Mouse (Mus musculus): ENCODE data around the gene Jak1. TPM values are rescaled to one million over a fixed set of nuclear protein-coding genes. Genes with fewer than 3 reads are reported as not detected.

The Jak1 gene
- total RNA-seq, 1 experiment: 22.5 TPM

GRCm38 (mm10) chr4:101227398-101227797, 37.7 kb downstream of the Jak1 start:
- no peaks in the 10 kb centered on the region for H3K36me3 ChIP-seq (ENCODE audit: control insufficient read depth, insufficient read depth, low read length, poor library complexity, severe bottlenecking)
- H3K4me3 ChIP-seq (ENCODE audit: insufficient read depth in 1 of 2, low read depth in 1 of 2, low read length in 2 of 2, poor library complexity in 1 of 2, severe bottlenecking in 1 of 2): no peak overlapping the region
- H3K27ac ChIP-seq (ENCODE audit: insufficient read depth, low read depth, low read length, poor library complexity, severe bottlenecking): no peak overlapping the region
- no peak overlapping the region for H3K9ac ChIP-seq (ENCODE audit: insufficient read depth, low read depth, low read length, poor library complexity, severe bottlenecking)
- in situ Hi-C loops (cut with MboI; ENCODE audit: low sequenced_read_pairs in 2 of 2, unreplicated experiment in 2 of 2): no loop called here
- no peak for DNase-seq (ENCODE audit: low read depth, low spot score)
- no peak for TF ChIP-seq HCFC1 (IDR thresholded peaks at IDR 0.05; ENCODE audit: borderline replicate concordance, insufficient read depth, low read length)
- TF ChIP-seq CHD2 (IDR thresholded peaks at IDR 0.05; ENCODE audit: low read depth, low read length): no peak
- TF ChIP-seq ZNF384 (IDR thresholded peaks at IDR 0.05; ENCODE audit: low read depth, low read length): no peak
- TF ChIP-seq ZC3H11A (IDR thresholded peaks at IDR 0.05; ENCODE audit: borderline replicate concordance, low read depth, low read length): no peak
- TF ChIP-seq MAFK (IDR thresholded peaks at IDR 0.05; ENCODE audit: insufficient read depth, low read depth, low read length): no peak
- no peaks in the 10 kb centered on the region for H3K4me1 ChIP-seq (ENCODE audit: control insufficient read depth in 2 of 2, insufficient read depth in 2 of 2, low read length in 2 of 2, poor library complexity in 1 of 2)
- no peaks in the 10 kb centered on the region for H3K9me3 ChIP-seq (ENCODE audit: control insufficient read depth, insufficient read depth, low read depth, low read length)

DNA sequence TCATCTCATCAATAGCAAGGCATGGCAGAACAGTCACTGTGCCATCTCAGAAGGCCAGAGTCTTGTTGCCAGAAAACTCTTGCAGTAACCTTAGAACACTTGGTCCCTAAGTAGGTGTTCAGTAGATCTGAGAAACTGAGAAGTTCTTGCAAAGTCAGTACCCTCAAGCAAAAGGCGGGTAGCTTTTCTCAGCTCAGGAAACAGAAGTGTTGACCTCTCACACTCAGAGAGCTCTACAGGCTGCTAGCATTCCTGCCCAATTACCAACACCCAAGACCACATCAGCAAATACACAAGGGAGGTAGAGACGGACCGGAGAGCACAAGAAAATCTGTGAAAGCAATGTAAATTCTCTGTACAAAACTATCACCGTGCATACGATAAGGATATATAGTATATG, 39.1 kb downstream of the Jak1 start:
- Histone ChIP-seq H3K36me3 (ENCODE audit: control insufficient read depth, insufficient read depth, low read length, poor library complexity, severe bottlenecking) (no peaks in the 10 kb centered on the region), H3K9me3 (ENCODE audit: control insufficient read depth, insufficient read depth, low read depth, low read length) (no peaks in the 10 kb centered on the region), H3K27ac (ENCODE audit: insufficient read depth, low read depth, low read length, poor library complexity, severe bottlenecking) (no peak overlapping the region), H3K9ac (ENCODE audit: insufficient read depth, low read depth, low read length, poor library complexity, severe bottlenecking) (no peak overlapping the region), H3K4me1 (ENCODE audit: control insufficient read depth in 2 of 2, insufficient read depth in 2 of 2, low read length in 2 of 2, poor library complexity in 1 of 2) (no peaks in the 10 kb centered on the region), H3K4me3 (ENCODE audit: insufficient read depth in 1 of 2, low read depth in 1 of 2, low read length in 2 of 2, poor library complexity in 1 of 2, severe bottlenecking in 1 of 2) (no peak overlapping the region)
- TF ChIP-seq ZNF384 (IDR thresholded peaks at IDR 0.05; ENCODE audit: low read depth, low read length): no peak
- no peak for TF ChIP-seq HCFC1 (IDR thresholded peaks at IDR 0.05; ENCODE audit: borderline replicate concordance, insufficient read depth, low read length)
- no peak for TF ChIP-seq CHD2 (IDR thresholded peaks at IDR 0.05; ENCODE audit: low read depth, low read length)
- TF ChIP-seq MAFK (IDR thresholded peaks at IDR 0.05; ENCODE audit: insufficient read depth, low read depth, low read length): no peak
- no peak for TF ChIP-seq ZC3H11A (IDR thresholded peaks at IDR 0.05; ENCODE audit: borderline replicate concordance, low read depth, low read length)
- no peak for DNase-seq (ENCODE audit: low read depth, low spot score)
- in situ Hi-C loops (cut with MboI; ENCODE audit: low sequenced_read_pairs in 2 of 2, unreplicated experiment in 2 of 2): no loop called here

GRCm38 (mm10) chr4:101220946-101221345, 44.1 kb downstream of the Jak1 start:
- TF ChIP-seq ZNF384 (IDR thresholded peaks at IDR 0.05; ENCODE audit: low read depth, low read length) (no peak), CHD2 (IDR thresholded peaks at IDR 0.05; ENCODE audit: low read depth, low read length) (no peak), ZC3H11A (IDR thresholded peaks at IDR 0.05; ENCODE audit: borderline replicate concordance, low read depth, low read length) (no peak), MAFK (IDR thresholded peaks at IDR 0.05; ENCODE audit: insufficient read depth, low read depth, low read length) (no peak), HCFC1 (IDR thresholded peaks at IDR 0.05; ENCODE audit: borderline replicate concordance, insufficient read depth, low read length) (no peak)
- Histone ChIP-seq H3K4me1 (ENCODE audit: control insufficient read depth in 2 of 2, insufficient read depth in 2 of 2, low read length in 2 of 2, poor library complexity in 1 of 2) (no peaks in the 10 kb centered on the region), H3K27ac (ENCODE audit: insufficient read depth, low read depth, low read length, poor library complexity, severe bottlenecking) (no peak overlapping the region), H3K9me3 (ENCODE audit: control insufficient read depth, insufficient read depth, low read depth, low read length) (no peaks in the 10 kb centered on the region), H3K9ac (ENCODE audit: insufficient read depth, low read depth, low read length, poor library complexity, severe bottlenecking) (no peak overlapping the region), H3K36me3 (ENCODE audit: control insufficient read depth, insufficient read depth, low read length, poor library complexity, severe bottlenecking) (no peaks in the 10 kb centered on the region), H3K4me3 (ENCODE audit: insufficient read depth in 1 of 2, low read depth in 1 of 2, low read length in 2 of 2, poor library complexity in 1 of 2, severe bottlenecking in 1 of 2) (no peak overlapping the region)
- DNase-seq (ENCODE audit: low read depth, low spot score): no peak
- in situ Hi-C loops (cut with MboI; ENCODE audit: low sequenced_read_pairs in 2 of 2, unreplicated experiment in 2 of 2): no loop called here

- in situ Hi-C loops (cut with MboI; ENCODE audit: low sequenced_read_pairs in 2 of 2, unreplicated experiment in 2 of 2): no loop called here
- DNase-seq (ENCODE audit: low read depth, low spot score): no peak
- no peak overlapping the region for H3K4me3 ChIP-seq (ENCODE audit: insufficient read depth in 1 of 2, low read depth in 1 of 2, low read length in 2 of 2, poor library complexity in 1 of 2, severe bottlenecking in 1 of 2)
- H3K4me1 ChIP-seq (ENCODE audit: control insufficient read depth in 2 of 2, insufficient read depth in 2 of 2, low read length in 2 of 2, poor library complexity in 1 of 2): no peaks in the 10 kb centered on the region
- no peaks in the 10 kb centered on the region for H3K9me3 ChIP-seq (ENCODE audit: control insufficient read depth, insufficient read depth, low read depth, low read length)
- TF ChIP-seq HCFC1 (IDR thresholded peaks at IDR 0.05; ENCODE audit: borderline replicate concordance, insufficient read depth, low read length): no peak
- TF ChIP-seq CHD2 (IDR thresholded peaks at IDR 0.05; ENCODE audit: low read depth, low read length): no peak
- TF ChIP-seq ZC3H11A (IDR thresholded peaks at IDR 0.05; ENCODE audit: borderline replicate concordance, low read depth, low read length): no peak
- TF ChIP-seq MAFK (IDR thresholded peaks at IDR 0.05; ENCODE audit: insufficient read depth, low read depth, low read length): no peak
- TF ChIP-seq ZNF384 (IDR thresholded peaks at IDR 0.05; ENCODE audit: low read depth, low read length): no peak
- no peaks in the 10 kb centered on the region for H3K36me3 ChIP-seq (ENCODE audit: control insufficient read depth, insufficient read depth, low read length, poor library complexity, severe bottlenecking)
- no peak overlapping the region for H3K27ac ChIP-seq (ENCODE audit: insufficient read depth, low read depth, low read length, poor library complexity, severe bottlenecking)
- no peak overlapping the region for H3K9ac ChIP-seq (ENCODE audit: insufficient read depth, low read depth, low read length, poor library complexity, severe bottlenecking)
Observed at GRCm38 (mm10) chr4:101219839-101220238, 45.2 kb downstream of the Jak1 start.

GRCm38 (mm10) chr4:101217026-101217540, 48.0 kb downstream of the Jak1 start:
- in situ Hi-C loops (cut with MboI; ENCODE audit: low sequenced_read_pairs in 2 of 2, unreplicated experiment in 2 of 2): no loop called here
- H3K9ac ChIP-seq (ENCODE audit: insufficient read depth, low read depth, low read length, poor library complexity, severe bottlenecking): no peak overlapping the region
- no peaks in the 10 kb centered on the region for H3K9me3 ChIP-seq (ENCODE audit: control insufficient read depth, insufficient read depth, low read depth, low read length)
- H3K4me1 ChIP-seq (ENCODE audit: control insufficient read depth in 2 of 2, insufficient read depth in 2 of 2, low read length in 2 of 2, poor library complexity in 1 of 2): no peaks in the 10 kb centered on the region
- no peaks in the 10 kb centered on the region for H3K36me3 ChIP-seq (ENCODE audit: control insufficient read depth, insufficient read depth, low read length, poor library complexity, severe bottlenecking)
- no peak for DNase-seq (ENCODE audit: low read depth, low spot score)
- H3K27ac ChIP-seq (ENCODE audit: insufficient read depth, low read depth, low read length, poor library complexity, severe bottlenecking): no peak overlapping the region
- TF ChIP-seq MAFK (IDR thresholded peaks at IDR 0.05; ENCODE audit: insufficient read depth, low read depth, low read length) (no peak), ZC3H11A (IDR thresholded peaks at IDR 0.05; ENCODE audit: borderline replicate concordance, low read depth, low read length) (no peak), CHD2 (IDR thresholded peaks at IDR 0.05; ENCODE audit: low read depth, low read length) (no peak), ZNF384 (IDR thresholded peaks at IDR 0.05; ENCODE audit: low read depth, low read length) (no peak), HCFC1 (IDR thresholded peaks at IDR 0.05; ENCODE audit: borderline replicate concordance, insufficient read depth, low read length) (no peak)
- H3K4me3 ChIP-seq (ENCODE audit: insufficient read depth in 1 of 2, low read depth in 1 of 2, low read length in 2 of 2, poor library complexity in 1 of 2, severe bottlenecking in 1 of 2): no peak overlapping the region
